Mouse (Mus musculus) hindbrain, embryonic 14.5 days (tissue): ENCODE measurements around the gene Sec24c. TPM values are rescaled to one million over a fixed set of nuclear protein-coding genes. Genes with fewer than 3 reads are reported as not detected.
"Not testable (repeated sequence)": the region's sequence is repeated elsewhere in the genome, so short reads cannot be mapped to it uniquely, and the experiment has no call there.

Experiments
- ATAC-seq: fragments of 200-750 bp; cut with Nextera tagmentation; 2 replicates; pipeline ENCODE4 v1.8.0; 2017; ENCODE audit warnings: moderate number of reproducible peaks, mild to moderate bottlenecking, moderate TSS enrichment, moderate library complexity; ENCODE audit not compliant: low FRiP score
- DNase-seq: peaks from one replicate; pipeline ENCODE4 v3.0.0-alpha.2; 2015; ENCODE audit warnings: low spot score
- H3K27ac ChIP-seq: fragments of 300-500 bp; sonication (generic); 2 replicates; pipeline ENCODE4 v1.5.1; 2014; ENCODE audit warnings: mild to moderate bottlenecking, moderate library complexity
- H3K27me3 ChIP-seq: fragments of 300-500 bp; sonication (generic); 2 replicates; pipeline ENCODE4 v1.6.1; 2014; ENCODE audit warnings: mild to moderate bottlenecking, low read length, mixed read lengths; ENCODE audit not compliant: control insufficient read depth, insufficient read depth
- H3K36me3 ChIP-seq: fragments of 300-500 bp; sonication (generic); replicated peaks from 2 replicates; pipeline ENCODE4 v1.6.1; 2014; ENCODE audit not compliant: control insufficient read depth, insufficient read depth
- H3K4me1 ChIP-seq: fragments of 300-500 bp; sonication (generic); replicated peaks from 2 replicates; pipeline ENCODE4 v1.6.1; 2014; ENCODE audit warnings: antibody characterized with exemption, low read length, mixed read lengths; ENCODE audit not compliant: control insufficient read depth, insufficient read depth
- H3K4me2 ChIP-seq: fragments of 300-500 bp; sonication (generic); replicated peaks from 2 replicates; pipeline ENCODE4 v1.6.1; 2014; ENCODE audit warnings: mild to moderate bottlenecking, moderate library complexity
- H3K4me3 ChIP-seq: fragments of 300-500 bp; sonication (generic); replicated peaks from 2 replicates; pipeline ENCODE4 v1.5.1; 2014; ENCODE audit warnings: mild to moderate bottlenecking, low read length
- H3K9ac ChIP-seq: fragments of 300-500 bp; sonication (generic); 2 replicates; pipeline ENCODE4 v1.6.1; 2014
- H3K9me3 ChIP-seq: fragments of 300-500 bp; sonication (generic); 2 replicates; pipeline ENCODE4 v1.6.1; 2016; ENCODE audit warnings: low read length; ENCODE audit not compliant: control insufficient read depth
- WGBS: fragments of 180-500 bp; shearing (Covaris S2); extraction: QIAGEN DNeasy Blood & Tissue Kit; methylation state at CpG from one replicate; pipeline ENCODE4 v1.1.7; 2014; 5-methylcytosine and 5-hydroxymethylcytosine counted together
- polyA plus RNA-seq: library from polyadenylated mRNA; unstranded; fragments of >200 nt; fragmentation: Nextera tagmentation; extraction: Ambion mirVana; gene quantifications from 2 replicates; pipeline ENCODE4 v1.2.1, GENCODE M21; 2014

The Sec24c gene
- 84.9 and 87.1 TPM in 2 replicates for polyA plus RNA-seq

GRCm38 (mm10) chr14:20674064-20674833 lies at the start of gene Sec24c:
Gene Sec24c, plus strand, starts transcription at chr14:20674308.
- ATAC-seq (peak; percentile 97), DNase-seq (peak; percentile 100)
- 2% methylated on average over 43 of the region's 43 CpGs for WGBS
- Histone ChIP-seq H3K9me3 (no peaks in the 10 kb centered on the region), H3K27ac (peak within 1 kb of the TSS; percentile 87), H3K4me1 (peaks cover 18% of the 10 kb centered on the region), H3K9ac (peak within 1 kb of the TSS; percentile 75), H3K36me3 (peaks cover 36% of the 10 kb centered on the region), H3K27me3 (no peaks in the 10 kb centered on the region), H3K4me2 (peak within 1 kb of the TSS; percentile 89), H3K4me3 (peak within 1 kb of the TSS; percentile 80)

DNA sequence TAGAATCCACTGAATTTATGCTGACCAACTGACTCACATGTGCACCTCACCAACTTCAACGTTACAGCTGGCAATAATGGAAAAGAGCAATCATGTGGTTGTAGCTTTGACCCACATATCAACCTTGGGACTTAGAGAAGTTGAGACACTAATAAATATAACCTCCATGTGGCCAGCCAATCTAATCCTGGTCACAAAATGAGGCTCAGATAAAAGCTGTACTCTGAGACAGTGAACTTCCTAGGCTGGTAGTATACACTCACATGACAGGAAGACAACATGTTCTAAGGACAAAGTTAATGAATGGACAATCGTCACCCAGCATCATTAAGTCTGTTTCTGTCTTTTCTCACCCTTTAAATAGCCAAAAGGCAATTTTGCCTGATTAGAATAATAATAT lies 47.7 kb upstream of the Sec24c start:
- no peaks in the 10 kb centered on the region for H3K9me3 ChIP-seq
- no peak overlapping the region for H3K4me3 ChIP-seq
- DNase-seq = no peak
- no peaks in the 10 kb centered on the region for H3K27me3 ChIP-seq
- H3K36me3 ChIP-seq = no peaks in the 10 kb centered on the region
- no peak overlapping the region for H3K27ac ChIP-seq
- no peak for ATAC-seq
- no peaks in the 10 kb centered on the region for H3K4me1 ChIP-seq
- WGBS = 83% methylated on average over 2 of the region's 2 CpGs
- H3K4me2 ChIP-seq = no peak overlapping the region
- no peak overlapping the region for H3K9ac ChIP-seq

DNA sequence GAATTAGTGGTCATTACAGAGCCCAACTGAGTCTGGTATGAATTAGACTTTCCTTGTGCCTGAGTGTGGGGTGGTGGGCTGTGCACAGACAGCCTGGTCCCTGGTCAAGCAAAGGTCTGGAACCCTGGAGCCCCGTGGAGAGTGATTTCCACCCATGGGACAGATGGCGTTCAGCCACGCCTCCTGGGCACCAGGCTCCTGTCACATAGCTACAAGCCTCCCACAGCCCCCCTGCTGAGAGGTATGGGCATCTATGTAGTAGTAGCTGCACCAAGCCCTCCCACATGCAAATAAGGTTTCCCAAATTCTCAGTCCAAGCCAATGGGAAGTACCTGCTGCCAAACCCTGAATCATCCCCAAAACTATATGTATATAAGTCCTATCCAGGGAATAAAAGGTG lies 47.1 kb upstream of the Sec24c start:
- no peak overlapping the region for H3K27ac ChIP-seq
- H3K36me3 ChIP-seq = no peaks in the 10 kb centered on the region
- H3K4me1 ChIP-seq = no peaks in the 10 kb centered on the region
- WGBS = 88% methylated on average over 3 of the region's 3 CpGs
- ATAC-seq (no peak), DNase-seq (no peak)
- H3K9ac ChIP-seq = no peak overlapping the region
- H3K4me3 ChIP-seq = no peak overlapping the region
- no peaks in the 10 kb centered on the region for H3K9me3 ChIP-seq
- H3K27me3 ChIP-seq = no peaks in the 10 kb centered on the region
- no peak overlapping the region for H3K4me2 ChIP-seq

GRCm38 (mm10) chr14:20631253-20631652 lies 42.9 kb upstream of the Sec24c start:
- WGBS = 68% methylated on average over 4 of the region's 4 CpGs
- Histone ChIP-seq H3K4me2 (no peak overlapping the region), H3K36me3 (no peaks in the 10 kb centered on the region), H3K9ac (no peak overlapping the region), H3K27me3 (no peaks in the 10 kb centered on the region), H3K9me3 (no peaks in the 10 kb centered on the region), H3K27ac (no peak overlapping the region), H3K4me1 (no peaks in the 10 kb centered on the region), H3K4me3 (no peak overlapping the region)
- ATAC-seq (no peak), DNase-seq (no peak)

DNA sequence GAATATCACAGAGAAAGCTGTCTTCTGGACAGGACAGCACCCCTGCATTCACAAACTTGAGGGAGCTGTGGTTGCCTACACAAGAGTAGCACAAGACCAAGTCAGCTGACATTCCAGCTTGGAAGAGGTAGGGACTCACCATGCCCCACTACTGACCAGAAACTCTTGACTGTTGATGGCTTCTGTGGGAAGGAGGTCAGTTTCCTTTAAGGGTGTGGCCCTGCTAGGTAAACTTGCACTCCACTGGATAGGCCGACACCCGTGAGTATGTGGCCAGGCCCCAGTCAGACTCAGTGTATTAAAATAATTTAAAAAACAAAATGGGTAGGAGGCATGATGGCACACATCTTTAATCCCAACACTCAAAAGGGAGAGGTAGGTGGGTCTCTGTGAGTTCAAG lies 38.6 kb upstream of the Sec24c start:
- H3K4me2 ChIP-seq = no peak overlapping the region
- no peaks in the 10 kb centered on the region for H3K4me1 ChIP-seq
- no peaks in the 10 kb centered on the region for H3K36me3 ChIP-seq
- H3K4me3 ChIP-seq = no peak overlapping the region
- DNase-seq (no peak), ATAC-seq (no peak)
- H3K9me3 ChIP-seq = no peaks in the 10 kb centered on the region
- no peaks in the 10 kb centered on the region for H3K27me3 ChIP-seq
- no peak overlapping the region for H3K9ac ChIP-seq
- H3K27ac ChIP-seq = no peak overlapping the region
- WGBS = 96% methylated on average over 2 of the region's 2 CpGs

DNA sequence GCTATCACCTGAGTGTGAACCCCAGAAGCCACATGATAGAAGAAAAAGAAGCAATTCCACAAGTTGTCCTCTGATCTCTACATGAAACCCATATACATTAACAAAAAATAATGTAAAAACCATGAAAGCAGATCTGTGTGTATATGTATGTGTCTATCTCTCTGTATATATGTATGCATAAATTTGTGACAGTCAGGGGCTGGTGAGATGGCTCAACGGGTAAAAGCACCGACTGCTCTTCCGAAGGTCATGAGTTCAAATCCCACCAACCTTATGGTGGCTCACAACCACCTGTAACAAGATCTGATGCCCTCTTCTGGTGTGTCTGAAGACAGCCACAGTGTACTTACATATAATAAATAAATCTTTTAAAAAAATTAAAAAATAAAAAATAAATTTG lies 37.1 kb upstream of the Sec24c start:
- not testable (repeated sequence) for H3K4me2 ChIP-seq, ATAC-seq
- 92% methylated on average over 3 of the region's 3 CpGs for WGBS

DNA sequence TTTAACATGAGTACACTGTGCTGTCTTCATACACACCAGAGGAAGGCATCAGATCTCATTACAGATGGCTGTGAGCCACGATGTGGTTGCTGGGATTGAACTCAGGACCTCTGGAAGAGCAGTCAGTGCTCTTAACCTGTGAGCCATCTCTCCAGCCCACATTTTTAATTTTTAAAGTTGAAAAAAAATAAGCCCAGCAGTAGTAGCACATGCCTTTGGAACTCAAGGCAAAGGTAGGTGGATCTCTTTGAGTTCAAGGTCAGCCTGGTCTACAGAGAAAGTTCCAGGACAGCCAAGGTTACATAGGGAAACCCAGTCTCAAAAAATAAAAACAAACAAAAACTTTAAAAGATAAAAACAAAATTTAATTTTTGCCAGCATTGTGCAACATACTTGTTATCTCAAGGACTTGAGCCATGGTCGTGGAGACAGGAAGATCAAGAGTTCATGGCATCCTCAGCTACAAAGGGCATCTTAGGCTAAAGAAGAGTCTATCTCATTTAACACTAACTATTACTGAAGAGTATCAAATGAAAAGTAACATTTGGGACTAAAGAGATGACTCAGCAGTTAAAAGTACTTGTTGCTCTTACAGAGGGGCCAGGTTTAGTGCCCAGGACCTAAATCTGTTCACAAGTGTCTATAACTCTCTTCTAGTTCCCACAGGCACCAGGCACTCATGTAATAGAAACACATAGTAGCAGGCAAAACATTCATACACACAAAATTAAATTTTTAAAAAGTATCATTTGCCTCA lies 36.1 kb upstream of the Sec24c start:
- peaks cover 6% of the 10 kb centered on the region; the same call in 1 of the 2 replicates for H3K4me1 ChIP-seq
- H3K4me3 ChIP-seq = no peak overlapping the region
- DNase-seq (no peak), ATAC-seq (no peak)
- H3K9me3 ChIP-seq = no peaks in the 10 kb centered on the region
- no peak overlapping the region for H3K9ac ChIP-seq
- H3K36me3 ChIP-seq = no peaks in the 10 kb centered on the region
- H3K27me3 ChIP-seq = no peaks in the 10 kb centered on the region
- 80% methylated on average over 2 of the region's 2 CpGs for WGBS
- no peak overlapping the region for H3K27ac ChIP-seq
- no peak overlapping the region for H3K4me2 ChIP-seq

More for the DNA sequence above, 37.1 kb upstream of the Sec24c start:
- H3K36me3 ChIP-seq, H3K4me3 ChIP-seq, H3K9me3 ChIP-seq, H3K9ac ChIP-seq, H3K4me1 ChIP-seq, DNase-seq, H3K27me3 ChIP-seq, H3K27ac ChIP-seq: not testable (repeated sequence)

GRCm38 (mm10) chr14:20638702-20639101 lies 35.4 kb upstream of the Sec24c start:
- Histone ChIP-seq H3K4me1 (peaks cover 6% of the 10 kb centered on the region; the same call in 1 of the 2 replicates), H3K27me3 (no peaks in the 10 kb centered on the region), H3K9me3 (no peaks in the 10 kb centered on the region), H3K4me3 (no peak overlapping the region), H3K9ac (no peak overlapping the region), H3K36me3 (no peaks in the 10 kb centered on the region), H3K27ac (no peak overlapping the region), H3K4me2 (no peak overlapping the region)
- no peak for ATAC-seq
- WGBS = 94% methylated on average over 6 of the region's 6 CpGs
- DNase-seq = no peak

- H3K9ac ChIP-seq = peak overlapping the region; percentile 87
- peak overlapping the region; percentile 78 for H3K4me2 ChIP-seq
- H3K27ac ChIP-seq = peak overlapping the region; percentile 97
- H3K36me3 ChIP-seq = no peaks in the 10 kb centered on the region
- peaks cover 6% of the 10 kb centered on the region; the same call in 1 of the 2 replicates for H3K4me1 ChIP-seq
- H3K27me3 ChIP-seq = no peaks in the 10 kb centered on the region
- H3K4me3 ChIP-seq = peak overlapping the region; percentile 74
- ATAC-seq (peak; percentile 55), DNase-seq (no peak)
- no peaks in the 10 kb centered on the region for H3K9me3 ChIP-seq
- WGBS = 2% methylated on average over 16 of the region's 16 CpGs
Observed at GRCm38 (mm10) chr14:20639918-20640619, 34.0 kb upstream of the Sec24c start.
